Mouse (Mus musculus): ENCODE results near the gene Vmn1r137. TPM values are rescaled to one million over a fixed set of nuclear protein-coding genes. Genes with fewer than 3 reads are reported as not detected.
"Not testable (repeated sequence)": the region's sequence is repeated elsewhere in the genome, so short reads cannot be mapped to it uniquely, and the experiment has no call there.

Vmn1r137 gene
- not detected for polyA plus RNA-seq (2017; shearing (Covaris generic))

GRCm38 (mm10) chr7:21994287-21994686, at the start of gene Vmn1r137:
Vmn1r137 (plus strand) TSS chr7:21994587.
- not testable (repeated sequence) for ATAC-seq

DNA sequence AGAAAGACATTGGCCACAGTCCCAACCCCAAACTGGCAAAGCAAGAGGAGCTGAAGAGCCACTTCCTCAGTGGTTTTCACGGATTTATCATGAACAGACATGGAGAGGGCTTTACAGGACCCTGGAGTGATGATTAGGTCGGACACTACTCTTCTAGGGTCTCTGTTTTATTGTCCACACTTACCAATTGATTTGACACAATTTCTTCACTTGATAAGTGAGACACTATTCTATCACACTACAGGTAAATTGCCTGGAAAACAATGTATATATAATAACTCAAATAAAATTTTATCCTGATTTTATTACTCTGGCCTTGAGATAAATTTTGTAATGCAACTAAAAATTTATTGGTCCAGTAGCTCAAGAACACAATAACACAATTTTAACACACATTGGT, 34.4 kb downstream of the Vmn1r137 start, which contains the start of gene Vmn1r138:
Vmn1r138 (minus strand) TSS at position 101 of the 400 bp plus-strand sequence.
- ATAC-seq, result not testable (repeated sequence)

Other genes starting within 250 kb of the Vmn1r137 start
- not detected for gene Gm4175, start 233.1 kb upstream of the Vmn1r137 start, polyA plus RNA-seq (2017; shearing (Covaris generic))
- not detected for gene Gm4177, start 197.9 kb upstream of the Vmn1r137 start, polyA plus RNA-seq (2017; shearing (Covaris generic))
- not detected for gene Vmn1r135, start 162.2 kb upstream of the Vmn1r137 start, polyA plus RNA-seq (2017; shearing (Covaris generic))
- gene Gm5725, start 150.3 kb upstream of the Vmn1r137 start, polyA plus RNA-seq (2017; shearing (Covaris generic)), result not detected
- gene Gm5891, start 73.3 kb upstream of the Vmn1r137 start, polyA plus RNA-seq (2017; shearing (Covaris generic)), result not detected
- not detected for gene Vmn1r138, start 34.3 kb downstream of the Vmn1r137 start, polyA plus RNA-seq (2017; shearing (Covaris generic))
- not detected for gene Gm6176, start 61.7 kb downstream of the Vmn1r137 start, polyA plus RNA-seq (2017; shearing (Covaris generic))
- not detected for gene Vmn1r139, start 74.5 kb downstream of the Vmn1r137 start, polyA plus RNA-seq (2017; shearing (Covaris generic))
- not detected for gene Gm16451, start 123.7 kb downstream of the Vmn1r137 start, polyA plus RNA-seq (2017; shearing (Covaris generic))
- not detected for gene Gm10666, start 140.2 kb downstream of the Vmn1r137 start, polyA plus RNA-seq (2017; shearing (Covaris generic))
- not detected for gene Vmn1r142, start 169.4 kb downstream of the Vmn1r137 start, polyA plus RNA-seq (2017; shearing (Covaris generic))
- gene Vmn1r143, start 194.8 kb downstream of the Vmn1r137 start, polyA plus RNA-seq (2017; shearing (Covaris generic)), result not detected
- not detected for gene Gm8653, start 206.7 kb downstream of the Vmn1r137 start, polyA plus RNA-seq (2017; shearing (Covaris generic))
- not detected for gene Gm8453, start 234.9 kb downstream of the Vmn1r137 start, polyA plus RNA-seq (2017; shearing (Covaris generic))